Mouse (Mus musculus) adrenal gland, adult 2 months (tissue): Measurements from ENCODE around the gene Them4. TPM values are rescaled to one million over a fixed set of nuclear protein-coding genes. Genes with fewer than 3 reads are reported as not detected.

ENCODE experiments used
- DNase-seq: peaks from one replicate; pipeline ENCODE4 v3.0.0; 2021
- polyA plus RNA-seq: library from polyadenylated mRNA; depleted of rRNA; stranded (reverse); fragments of >200 nt; gene quantifications from 2 replicates; pipeline ENCODE4 v1.2.3, GENCODE M21; 2012; rRNA removed
- total RNA-seq, 2 experiments: library from RNA; stranded (reverse); gene quantifications; 2 replicates each; pipeline ENCODE4 v1.2.3; 2021

Them4 gene
- total and polyA plus RNA-seq, 3 experiments: 0.34 to 8.5 (median 8.2) TPM

DNA sequence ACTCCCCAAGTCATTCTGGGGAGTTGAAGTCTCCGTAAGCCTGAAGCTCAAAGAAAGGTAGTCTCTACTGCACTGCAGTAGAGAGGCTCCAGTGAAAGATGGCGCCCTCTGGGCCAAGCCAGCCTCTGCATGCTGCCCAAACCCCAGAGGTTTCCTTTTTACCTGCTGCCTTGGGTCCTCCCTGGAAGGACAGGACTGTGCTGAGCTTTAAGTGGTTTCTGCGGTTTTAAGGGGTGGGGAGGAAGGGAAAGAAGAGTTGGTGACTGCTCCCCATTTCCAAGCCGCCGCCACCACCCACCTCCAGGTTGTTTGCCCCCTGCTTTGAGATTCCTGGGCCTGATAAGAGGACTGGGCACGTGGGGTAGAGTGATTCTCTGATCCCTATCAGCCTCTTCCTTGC is 58.7 kb downstream of the Them4 start:
- no peak for DNase-seq

DNA sequence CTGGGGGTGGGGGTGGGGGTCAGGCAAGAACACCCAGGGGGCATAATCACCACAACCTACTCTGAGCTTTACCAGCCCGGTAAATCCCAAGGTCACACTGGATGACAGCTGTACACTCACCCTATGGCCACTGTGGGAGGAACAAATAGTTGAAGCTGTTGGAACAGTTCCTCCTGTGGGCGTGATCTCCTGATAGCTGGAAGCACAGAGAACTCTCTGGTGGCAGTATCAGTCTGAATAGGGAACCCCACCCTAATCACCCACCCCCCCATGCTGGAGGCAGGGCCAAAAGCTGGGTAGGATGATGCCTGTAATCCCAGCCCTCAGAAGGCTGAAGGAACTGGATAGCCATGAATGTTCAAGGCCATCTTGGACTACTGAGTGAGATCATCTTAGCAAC is 59.8 kb downstream of the Them4 start:
- DNase-seq: peak; percentile 49

DNA sequence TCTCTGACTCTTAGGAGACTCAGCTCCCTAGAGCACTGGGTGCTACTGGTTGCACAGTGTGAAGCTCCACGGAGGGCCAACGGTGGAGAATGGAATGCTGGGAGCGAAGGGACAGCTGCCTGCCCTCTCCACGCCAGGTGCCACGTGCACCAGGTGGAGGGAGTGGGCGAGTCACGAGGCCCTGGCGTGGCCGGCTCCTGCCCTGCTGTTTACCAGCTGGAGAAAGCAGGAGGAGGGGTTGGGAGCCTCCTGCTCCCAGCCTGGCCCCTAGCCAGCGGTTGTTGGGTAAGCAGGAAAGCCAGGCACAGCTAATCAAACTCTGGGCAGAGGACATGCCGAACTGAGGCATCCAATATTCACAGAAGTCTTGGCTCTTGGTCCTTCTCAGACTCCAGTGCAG is 61.7 kb downstream of the Them4 start:
- peak; percentile 95 for DNase-seq

DNA sequence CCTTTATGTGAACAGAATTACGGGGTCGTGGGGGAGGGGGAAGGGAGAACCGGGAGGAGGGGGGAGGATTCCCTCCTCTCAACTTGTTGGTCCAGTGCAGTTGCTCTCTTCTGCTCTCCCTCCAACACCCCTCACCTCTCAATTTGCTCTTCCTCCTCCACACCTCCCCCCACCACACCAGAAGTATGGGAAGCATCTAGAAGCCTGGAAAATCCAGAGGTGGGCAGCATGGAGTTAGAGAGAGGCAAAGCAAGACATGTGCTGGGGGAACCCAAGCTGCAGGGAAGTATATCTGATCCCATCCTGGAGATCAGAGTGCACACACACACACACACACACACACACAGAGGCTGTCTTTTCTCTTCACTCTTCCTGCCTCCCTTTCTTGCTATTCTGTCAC is 62.1 kb downstream of the Them4 start:
- DNase-seq: no peak

DNA sequence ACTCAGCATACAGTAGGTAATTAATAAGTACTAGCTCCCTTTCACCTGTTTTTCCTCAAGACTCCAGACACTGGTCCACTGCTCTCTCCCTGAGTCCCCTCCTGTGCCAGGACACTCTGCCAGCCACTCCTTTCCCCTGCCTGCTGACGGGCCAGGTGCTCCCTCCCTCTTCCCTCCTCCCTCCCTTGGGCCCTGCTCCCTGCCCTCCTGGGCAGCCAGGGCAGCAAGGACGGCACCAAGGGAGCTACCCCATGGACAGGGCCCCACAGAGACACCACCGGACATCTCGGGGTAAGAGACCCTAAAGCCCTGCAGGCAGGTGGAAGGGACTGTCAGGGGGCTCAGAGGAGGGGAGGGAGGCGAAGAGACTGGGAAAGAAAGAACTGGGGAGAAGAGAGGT is 62.8 kb downstream of the Them4 start, which contains the start of gene Rorc:
Gene Rorc, plus strand, starts transcription at position 154 of the 400 bp plus-strand sequence.
- peak; percentile 78 for DNase-seq

DNA sequence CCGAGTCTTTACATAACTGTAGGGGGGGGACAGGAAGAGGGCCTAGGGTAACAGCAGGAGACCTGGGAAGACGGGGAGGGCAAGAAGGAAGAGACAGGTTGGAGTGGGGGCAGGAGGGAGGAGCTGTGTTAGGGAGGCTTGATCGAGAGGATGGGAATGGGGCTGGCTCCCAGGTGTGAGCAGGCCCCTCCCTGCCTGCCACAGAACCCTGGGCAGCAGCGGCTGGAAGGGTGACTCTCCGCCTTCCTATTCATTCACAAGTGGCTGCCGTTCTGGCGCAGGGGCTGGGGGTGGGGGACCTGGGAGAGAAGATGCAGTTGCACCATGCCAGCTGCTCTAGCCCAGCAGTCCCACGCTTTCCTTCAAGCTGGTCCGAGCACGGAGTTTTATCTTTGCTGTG is 63.2 kb downstream of the Them4 start:
- DNase-seq: no peak

DNA sequence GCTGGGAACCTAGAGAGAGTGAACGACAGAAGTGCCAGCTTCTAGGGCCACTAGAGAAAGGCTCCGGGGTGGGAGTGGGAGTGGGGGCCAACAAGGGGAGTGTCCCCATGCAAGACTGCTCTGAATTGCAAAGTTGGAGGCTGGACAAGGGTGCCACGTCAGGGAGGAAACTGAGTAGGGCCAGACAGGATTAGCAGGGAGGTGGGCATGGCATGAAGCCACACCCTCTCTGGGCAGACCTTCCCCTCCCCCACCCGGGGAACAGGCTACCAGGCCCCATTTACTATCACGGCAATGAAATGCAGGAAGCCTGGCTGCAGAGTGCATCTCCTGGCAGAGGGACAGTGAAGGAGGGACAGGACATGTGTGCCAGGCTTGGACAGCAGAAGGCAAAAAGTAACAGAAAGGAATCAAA is 63.7 kb downstream of the Them4 start:
- peak; percentile 61 for DNase-seq

DNA sequence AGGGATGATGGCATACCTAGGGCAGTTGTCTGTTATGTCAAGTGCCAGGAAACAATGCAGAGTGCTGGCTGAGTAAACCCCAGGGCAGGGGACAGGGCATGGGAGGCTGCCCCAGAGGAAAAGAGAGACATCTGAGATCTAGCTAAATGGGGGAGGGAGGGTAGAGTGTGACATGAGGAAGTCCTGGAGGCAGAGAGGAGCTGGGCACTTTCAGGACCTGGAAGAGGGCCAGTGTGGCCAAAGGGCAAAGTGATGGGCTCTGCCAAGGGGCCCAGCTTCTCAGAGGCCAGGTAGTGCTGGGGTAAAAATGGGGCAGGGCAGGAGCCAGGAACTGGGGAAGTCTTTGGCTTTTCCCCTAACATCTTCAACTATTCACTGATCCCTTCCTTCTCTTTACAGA is 64.7 kb downstream of the Them4 start:
- no peak for DNase-seq

DNA sequence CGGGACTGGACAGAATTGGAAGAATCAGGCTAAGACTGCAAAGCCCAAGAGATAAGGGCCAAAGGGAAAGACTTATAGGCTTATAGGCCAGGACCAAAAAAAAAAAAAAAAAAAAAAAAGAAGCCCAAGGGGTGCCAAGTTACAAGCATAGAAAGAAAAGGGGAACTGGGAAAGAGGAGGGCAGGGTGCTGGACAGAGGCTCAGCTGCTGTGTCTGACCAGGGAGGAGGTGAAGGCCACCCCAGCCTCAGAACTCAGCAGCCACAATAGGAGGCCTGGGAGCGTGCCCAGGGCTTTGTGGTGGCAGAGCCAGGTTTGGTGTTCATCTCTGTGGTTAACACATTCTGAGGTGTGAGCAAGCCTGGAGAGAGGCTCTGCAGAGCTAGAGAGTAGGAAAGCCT is 65.3 kb downstream of the Them4 start:
- peak; percentile 55 for DNase-seq

DNA sequence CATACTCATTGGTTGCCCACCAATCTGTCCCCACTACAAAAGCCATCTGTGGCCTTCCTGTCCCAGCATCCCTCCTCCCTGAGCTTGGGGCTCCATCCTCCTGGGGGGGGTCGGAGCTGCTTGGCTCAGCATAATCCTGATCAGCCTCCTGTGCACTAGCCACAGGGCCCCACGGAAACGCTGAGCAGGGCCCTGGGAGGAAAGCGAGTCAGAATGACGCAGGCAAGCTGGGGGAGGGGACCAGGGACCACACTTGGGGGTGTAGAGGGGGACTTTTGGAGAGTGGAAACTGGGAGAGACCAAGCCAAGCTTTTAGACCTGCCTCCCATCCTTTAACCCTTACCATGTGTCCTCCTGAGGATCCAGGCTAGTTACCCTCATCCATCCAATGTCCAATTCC is 66.0 kb downstream of the Them4 start:
- DNase-seq: no peak

DNA sequence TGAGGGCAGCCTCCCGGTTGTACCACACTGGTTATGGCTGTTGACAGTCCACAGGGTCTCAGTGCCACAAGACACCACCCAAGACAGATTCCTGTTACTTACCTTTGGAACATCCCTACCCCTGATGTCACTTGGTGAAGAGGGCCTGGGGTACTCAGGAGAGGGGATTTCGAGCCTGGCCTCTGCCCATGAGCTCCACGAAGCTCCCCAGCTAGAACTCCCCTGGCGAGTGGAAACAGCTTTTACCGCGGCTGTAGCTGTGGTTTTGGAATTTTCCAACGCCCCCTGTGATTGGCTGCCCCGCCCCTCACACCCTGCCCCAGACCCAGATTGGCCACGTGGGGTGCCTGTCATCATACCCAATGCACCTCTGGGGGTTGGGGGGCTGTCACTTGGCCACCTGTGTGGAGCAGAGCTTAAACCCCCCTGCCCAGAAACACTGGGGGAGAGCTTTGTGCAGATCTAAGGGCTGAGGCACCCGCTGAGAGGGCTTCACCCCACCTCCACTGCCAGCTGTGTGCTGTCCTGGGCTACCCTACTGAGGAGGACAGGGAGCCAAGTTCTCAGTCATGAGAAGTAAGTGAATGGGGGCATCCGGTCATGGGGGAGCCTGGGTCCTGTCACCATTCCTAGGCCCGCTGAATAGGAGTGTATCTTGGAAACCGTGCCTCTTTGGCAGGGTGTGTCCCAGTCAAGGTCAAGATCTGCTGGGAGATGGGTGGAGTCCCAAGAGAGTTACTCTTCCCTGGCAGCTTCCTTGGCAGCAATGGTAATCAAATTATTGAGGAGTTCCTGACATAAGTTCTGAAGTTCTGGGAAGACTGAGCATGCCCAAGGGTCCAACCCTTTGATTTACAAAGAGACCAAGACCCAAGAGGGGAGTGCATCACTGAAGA is 67.4 kb downstream of the Them4 start:
- no peak for DNase-seq

DNA sequence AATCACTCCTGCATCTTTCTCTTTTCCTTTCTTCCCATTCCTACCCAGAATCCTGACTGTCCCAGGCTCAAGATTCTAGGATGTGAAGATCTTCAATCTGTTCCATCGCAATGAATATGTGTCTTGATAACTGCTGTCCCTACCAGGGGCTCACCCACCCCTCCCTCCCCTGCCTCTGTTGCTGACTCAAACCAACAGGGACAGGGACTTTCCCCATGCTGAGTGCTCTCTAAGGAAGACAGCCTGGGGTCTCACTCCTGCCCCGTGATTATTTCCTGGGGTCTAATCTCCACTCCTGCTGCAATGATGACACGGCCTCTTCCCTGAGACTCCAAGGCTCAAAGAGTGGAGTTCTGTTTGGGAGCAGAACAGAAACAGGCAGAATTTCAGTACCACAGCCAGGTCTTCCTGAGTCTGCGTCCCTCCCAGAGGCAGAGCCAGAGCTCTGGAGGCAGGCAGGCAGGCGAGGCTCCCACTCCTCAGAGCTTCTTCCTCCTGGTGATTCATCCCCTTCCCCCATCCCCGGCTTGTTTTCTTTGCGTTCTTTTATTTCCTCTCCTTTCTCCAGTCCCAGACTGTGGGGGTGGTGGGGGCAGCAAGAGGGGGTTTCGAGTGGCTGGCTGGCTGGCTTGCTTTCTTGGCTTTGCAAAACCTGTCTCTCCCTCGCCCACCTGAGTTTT is 70.1 kb downstream of the Them4 start:
- DNase-seq: no peak

Other genes starting within 250 kb of the Them4 start
- not detected for gene Gm10697, start 237.4 kb upstream of the Them4 start, total RNA-seq
- not detected in 2 replicates for gene Gm10697, start 237.4 kb upstream of the Them4 start, polyA plus RNA-seq
- not detected for gene Gm10696, start 131.9 kb upstream of the Them4 start, total RNA-seq
- not detected in 2 replicates for gene Gm10696, start 131.9 kb upstream of the Them4 start, polyA plus RNA-seq
- not detected for gene Gm5286, start 113.4 kb upstream of the Them4 start, total RNA-seq
- gene Gm5286, start 113.4 kb upstream of the Them4 start, polyA plus RNA-seq: not detected in 2 replicates
- gene Gm4778, start 46.1 kb upstream of the Them4 start, total RNA-seq: not detected
- not detected in 2 replicates for gene Gm4778, start 46.1 kb upstream of the Them4 start, polyA plus RNA-seq
- gene Them5, start 32.0 kb downstream of the Them4 start, total RNA-seq: not detected
- not detected in 2 replicates for gene Them5, start 32.0 kb downstream of the Them4 start, polyA plus RNA-seq
- gene C2cd4d, start 52.3 kb downstream of the Them4 start, total RNA-seq: under 1 TPM in 1 of 2 experiments, not detected in 1; 0.52 TPM
- gene C2cd4d, start 52.3 kb downstream of the Them4 start, polyA plus RNA-seq: 4.0 and 5.4 TPM in 2 replicates
- gene Rorc, start 62.7 kb downstream of the Them4 start, total RNA-seq: 10 to 100 TPM; 19.8 to 20.5 TPM
- gene Rorc, start 62.7 kb downstream of the Them4 start, polyA plus RNA-seq: 17.4 and 17.6 TPM in 2 replicates
- under 1 TPM; 0.26 to 0.62 TPM for gene Lingo4, start 88.4 kb downstream of the Them4 start, total RNA-seq
- 0.22 and 0.37 TPM in 2 replicates for gene Lingo4, start 88.4 kb downstream of the Them4 start, polyA plus RNA-seq
- gene Tdrkh, start 103.2 kb downstream of the Them4 start, total RNA-seq: 10 to 100 TPM in 1 of 2 experiments, 1 to 10 TPM in 1; 6.4 to 14.7 TPM
- gene Tdrkh, start 103.2 kb downstream of the Them4 start, polyA plus RNA-seq: 0.23 and 0.24 TPM in 2 replicates
- 10 to 100 TPM; 46.4 to 84.5 TPM for gene Mrpl9, start 133.2 kb downstream of the Them4 start, total RNA-seq
- gene Mrpl9, start 133.2 kb downstream of the Them4 start, polyA plus RNA-seq: 16.4 and 18.0 TPM in 2 replicates
- under 1 TPM in 1 of 2 experiments, not detected in 1; 0.24 TPM for gene Oaz3, start 133.8 kb downstream of the Them4 start, total RNA-seq
- 0.15 TPM in 1 of 2 replicates, not detected in the other for gene Oaz3, start 133.8 kb downstream of the Them4 start, polyA plus RNA-seq
- gene Celf3, start 168.2 kb downstream of the Them4 start, total RNA-seq: 10 to 100 TPM; 17.6 to 27.7 TPM
- 62.2 and 77.6 TPM in 2 replicates for gene Celf3, start 168.2 kb downstream of the Them4 start, polyA plus RNA-seq
- 1 to 10 TPM; 2.8 to 3.5 TPM for gene Riiad1, start 170.3 kb downstream of the Them4 start, total RNA-seq
- not detected in 2 replicates for gene Riiad1, start 170.3 kb downstream of the Them4 start, polyA plus RNA-seq